In genomic region chr5:36888911-36889310, GRCm38 (mm10) we compare ENCODE assay signal across 20 mouse cellular contexts. TPM values are rescaled to one million over a fixed set of nuclear protein-coding genes. Genes with fewer than 3 reads are reported as not detected.
"Had no signal": no experiment of that assay in that cellular context is flagged by ENCODE, and none has a peak within 500 bp of the region (broad histone marks: within the 10 kb centered on the region; RNA-seq: fewer than 3 reads in every experiment).

No protein-coding gene starts in this region.

- H3K9ac ChIP-seq: liver, embryonic 13.5 days; midbrain, embryonic 12.5 days; midbrain, embryonic 15.5 days had no signal

- DNase-seq: kidney, adult 18-20 months; kidney, adult 9 months; kidney, postnatal 25 days; liver, embryonic 13.5 days; lung, adult 2 months; lung, postnatal 14 days; lung, postnatal 4 days; right cerebral cortex, adult 18-20 months; right cerebral cortex, postnatal 14 days; right cerebral cortex, postnatal 4 days; thymus, adult 2 months; thymus, postnatal 14 days; thymus, postnatal 4 days had no signal

- H3K27me3 ChIP-seq: liver, embryonic 13.5 days; midbrain, embryonic 12.5 days; midbrain, embryonic 15.5 days had no signal

- H3K4me2 ChIP-seq: liver, embryonic 13.5 days; midbrain, embryonic 12.5 days; midbrain, embryonic 15.5 days had no signal

- H3K9me3 ChIP-seq: liver, embryonic 13.5 days; midbrain, embryonic 12.5 days; midbrain, embryonic 15.5 days had no signal

- ATAC-seq: midbrain, embryonic 15.5 days had no signal

- H3K36me3 ChIP-seq: liver, embryonic 13.5 days; midbrain, embryonic 12.5 days; midbrain, embryonic 15.5 days had no signal

- H3K4me3 ChIP-seq: liver, embryonic 13.5 days; midbrain, embryonic 12.5 days; midbrain, embryonic 15.5 days had no signal

- H3K27ac ChIP-seq: liver, embryonic 13.5 days; midbrain, embryonic 12.5 days; midbrain, embryonic 15.5 days; stomach, postnatal 0 days had no signal

- H3K4me1 ChIP-seq: liver, embryonic 13.5 days had no signal

RNA-seq across cellular contexts. Expression of gene Ppp2r2c, which starts 20.6 kb away (rescaled TPM):
- total RNA-seq: megakaryocyte progenitor cell, adult 5-6 weeks; megakaryocyte-erythroid progenitor cell, adult 5-6 weeks had no signal
- polyA plus RNA-seq: kidney, embryonic 16.5 days; liver, adult 2 months had no signal
